33 mouse cellular contexts compared by ENCODE assay signal in genomic region chr15:77852001-77852400, GRCm38 (mm10).
"Had no signal": no experiment of that assay in that cellular context is flagged by ENCODE, and none has a peak within 500 bp of the region (broad histone marks: within the 10 kb centered on the region; RNA-seq: fewer than 3 reads in every experiment).

No protein-coding gene starts in this region.

- H3K4me3 ChIP-seq: limb, embryonic 10.5 days; limb, embryonic 12.5 days; limb, embryonic 13.5 days; limb, embryonic 15.5 days; liver, embryonic 12.5 days; liver, embryonic 13.5 days; liver, embryonic 15.5 days; lung, embryonic 15.5 days; midbrain, embryonic 10.5 days; midbrain, embryonic 12.5 days; midbrain, embryonic 13.5 days; midbrain, embryonic 15.5 days; myocyte; neural tube, embryonic 12.5 days; neural tube, embryonic 13.5 days had no signal

- H3K9me3 ChIP-seq: limb, embryonic 10.5 days; limb, embryonic 12.5 days; limb, embryonic 13.5 days; limb, embryonic 15.5 days; liver, embryonic 12.5 days; liver, embryonic 13.5 days; liver, embryonic 15.5 days; lung, embryonic 15.5 days; megakaryocyte, embryonic 14.5 days; midbrain, embryonic 10.5 days; midbrain, embryonic 12.5 days; midbrain, embryonic 13.5 days; midbrain, embryonic 15.5 days; neural tube, embryonic 12.5 days; neural tube, embryonic 13.5 days had no signal

- H3K27me3 ChIP-seq: limb, embryonic 12.5 days; limb, embryonic 13.5 days; limb, embryonic 15.5 days; liver, embryonic 12.5 days; liver, embryonic 13.5 days; liver, embryonic 15.5 days; lung, embryonic 15.5 days; megakaryocyte, embryonic 14.5 days; midbrain, embryonic 15.5 days; neural tube, embryonic 13.5 days had no signal

- ATAC-seq: liver, embryonic 12.5 days; liver, postnatal 0 days; lung, postnatal 0 days; midbrain, embryonic 13.5 days; midbrain, embryonic 15.5 days; midbrain, embryonic 16.5 days had no signal

- H3K4me2 ChIP-seq: limb, embryonic 12.5 days; limb, embryonic 13.5 days; limb, embryonic 15.5 days; liver, embryonic 11.5 days; liver, embryonic 12.5 days; liver, embryonic 13.5 days; liver, embryonic 15.5 days; lung, embryonic 14.5 days; lung, embryonic 15.5 days; midbrain, embryonic 11.5 days; midbrain, embryonic 12.5 days; midbrain, embryonic 13.5 days; midbrain, embryonic 15.5 days; neural tube, embryonic 12.5 days; neural tube, embryonic 13.5 days had no signal

- H3K27ac ChIP-seq: limb, embryonic 10.5 days; limb, embryonic 12.5 days; limb, embryonic 13.5 days; limb, embryonic 15.5 days; liver, embryonic 12.5 days; liver, embryonic 13.5 days; liver, embryonic 14.5 days; liver, embryonic 15.5 days; macrophage; midbrain, embryonic 10.5 days; midbrain, embryonic 12.5 days; midbrain, embryonic 13.5 days; midbrain, embryonic 15.5 days; neural tube, embryonic 12.5 days; neural tube, embryonic 13.5 days had no signal

- DNase-seq: left cerebral cortex, postnatal 4 days; liver; liver, embryonic 13.5 days; liver, postnatal 0 days; lung, adult 18-20 months; lung, adult 2 months; lung, embryonic 14.5 days; lung, postnatal 10 days; lung, postnatal 14 days; lung, postnatal 36 days; lung, postnatal 4 days; midbrain, embryonic 14.5 days had no signal

- H3K4me1 ChIP-seq: limb, embryonic 15.5 days; midbrain, embryonic 12.5 days; midbrain, embryonic 13.5 days; midbrain, embryonic 15.5 days; neural tube, embryonic 12.5 days had no signal

- H3K36me3 ChIP-seq: limb, embryonic 10.5 days; limb, embryonic 12.5 days; limb, embryonic 13.5 days; limb, embryonic 15.5 days; liver, embryonic 12.5 days; liver, embryonic 13.5 days; liver, embryonic 15.5 days; lung, embryonic 15.5 days; midbrain, embryonic 10.5 days; midbrain, embryonic 12.5 days; midbrain, embryonic 13.5 days; midbrain, embryonic 15.5 days; neural tube, embryonic 12.5 days; neural tube, embryonic 13.5 days had no signal

- H3K9ac ChIP-seq: limb, embryonic 12.5 days; limb, embryonic 13.5 days; limb, embryonic 15.5 days; liver, embryonic 12.5 days; liver, embryonic 13.5 days; liver, embryonic 14.5 days; liver, embryonic 15.5 days; liver, postnatal 0 days; lung, embryonic 14.5 days; lung, embryonic 15.5 days; midbrain, embryonic 12.5 days; midbrain, embryonic 13.5 days; midbrain, embryonic 15.5 days; neural tube, embryonic 12.5 days; neural tube, embryonic 13.5 days had no signal
